Mouse (Mus musculus) midbrain, embryonic 11.5 days (tissue): ENCODE results near the gene Fsd1. TPM values are rescaled to one million over a fixed set of nuclear protein-coding genes. Genes with fewer than 3 reads are reported as not detected.
"Not testable (repeated sequence)": the region's sequence is repeated elsewhere in the genome, so short reads cannot be mapped to it uniquely, and the experiment has no call there.

Experiments
- ATAC-seq: fragments of 200-750 bp; cut with Nextera tagmentation; 2 replicates; pipeline ENCODE4 v1.8.0; 2017; ENCODE audit warnings: moderate TSS enrichment, moderate library complexity; ENCODE audit not compliant: low FRiP score
- DNase-seq: peaks from one replicate; pipeline ENCODE4 v3.0.0; 2015; ENCODE audit warnings: low spot score; ENCODE audit errors: missing footprints
- H3K27ac ChIP-seq: fragments of 300-500 bp; sonication (generic); 2 replicates; pipeline ENCODE4 v1.5.1; 2014; ENCODE audit warnings: low read depth, low read length
- H3K27me3 ChIP-seq: fragments of 300-500 bp; sonication (generic); 2 replicates; pipeline ENCODE4 v1.6.1; 2014; ENCODE audit warnings: mild to moderate bottlenecking, low read length, moderate library complexity, mixed read lengths; ENCODE audit not compliant: control insufficient read depth, insufficient read depth
- H3K36me3 ChIP-seq: fragments of 300-500 bp; sonication (generic); 2 replicates; pipeline ENCODE4 v1.6.1; 2014; ENCODE audit warnings: mild to moderate bottlenecking, low read length, moderate library complexity, mixed read lengths; ENCODE audit not compliant: control insufficient read depth, insufficient read depth
- H3K4me1 ChIP-seq: fragments of 300-500 bp; sonication (generic); 2 replicates; pipeline ENCODE4 v1.6.1; 2014; ENCODE audit warnings: low read length; ENCODE audit not compliant: control insufficient read depth, insufficient read depth
- H3K4me2 ChIP-seq: fragments of 300-500 bp; sonication (generic); 2 replicates; pipeline ENCODE4 v1.6.1; 2014; ENCODE audit warnings: mild to moderate bottlenecking, moderate library complexity
- H3K4me3 ChIP-seq: fragments of 300-500 bp; sonication (generic); 2 replicates; pipeline ENCODE4 v1.5.1; 2014; ENCODE audit warnings: low read depth, low read length
- H3K9ac ChIP-seq: fragments of 300-500 bp; sonication (generic); 2 replicates; pipeline ENCODE4 v1.6.1; 2014; ENCODE audit warnings: low read length
- H3K9me3 ChIP-seq: fragments of 300-500 bp; sonication (generic); 2 replicates; pipeline ENCODE4 v1.6.1; 2016; ENCODE audit warnings: low read length; ENCODE audit not compliant: control insufficient read depth
- WGBS: fragments of 180-500 bp; shearing (Covaris S2); extraction: QIAGEN DNeasy Blood & Tissue Kit; methylation state at CpG from one replicate; pipeline ENCODE4 v1.1.7; 2014; 5-methylcytosine and 5-hydroxymethylcytosine counted together
- polyA plus RNA-seq: library from polyadenylated mRNA; unstranded; fragments of >200 nt; fragmentation: Nextera tagmentation; extraction: Ambion mirVana; gene quantifications from 2 replicates; pipeline ENCODE4 v1.2.1, GENCODE M21; 2014

Fsd1 gene
- 61.2 and 65.6 TPM in 2 replicates for polyA plus RNA-seq

GRCm38 (mm10) chr17:55986030-55986961 is at the start of gene Fsd1:
TSS of gene Fsd1 (plus strand) at chr17:55986509.
- no peaks in the 10 kb centered on the region for H3K27me3 ChIP-seq
- ATAC-seq (peak; percentile 86), DNase-seq (peak; percentile 97)
- no peak within 1 kb of the TSS for H3K27ac ChIP-seq
- H3K4me1 ChIP-seq = peaks cover 6% of the 10 kb centered on the region
- no peaks in the 10 kb centered on the region for H3K9me3 ChIP-seq
- WGBS = 8% methylated on average over 33 of the region's 35 CpGs
- peak within 1 kb of the TSS; percentile 77 for H3K4me2 ChIP-seq
- H3K4me3 ChIP-seq = peak within 1 kb of the TSS; percentile 74
- peak within 1 kb of the TSS; percentile 75 for H3K9ac ChIP-seq
- no peaks in the 10 kb centered on the region for H3K36me3 ChIP-seq

GRCm38 (mm10) chr17:55944387-55944865 is 41.9 kb upstream of the Fsd1 start:
- not testable (repeated sequence) for H3K9me3 ChIP-seq, DNase-seq, H3K36me3 ChIP-seq, H3K27me3 ChIP-seq, H3K27ac ChIP-seq, ATAC-seq, H3K4me1 ChIP-seq
- Histone ChIP-seq H3K4me3 (peak overlapping the region; percentile 47), H3K4me2 (peak overlapping the region; percentile 73), H3K9ac (peak overlapping the region; percentile 48; the same call in 1 of the 2 replicates)
- 36% methylated on average over 10 of the region's 10 CpGs for WGBS

- WGBS = under 1% methylated on average over 52 of the region's 56 CpGs
- peak; percentile 95 for DNase-seq
These were observed 41.2 kb upstream of the Fsd1 start for GRCm38 (mm10) chr17:55944866-55945682.

GRCm38 (mm10) chr17:55945696-55946095 is 40.6 kb upstream of the Fsd1 start:
- H3K4me3 ChIP-seq = peak overlapping the region; percentile 47
- H3K27me3 ChIP-seq = no peaks in the 10 kb centered on the region
- DNase-seq (no peak), ATAC-seq (no peak; the same call in 1 of the 2 replicates)
- H3K4me2 ChIP-seq = peak overlapping the region; percentile 73
- no peaks in the 10 kb centered on the region for H3K36me3 ChIP-seq
- H3K9ac ChIP-seq = peak overlapping the region; percentile 62
- 36% methylated on average over 5 of the region's 5 CpGs for WGBS
- no peaks in the 10 kb centered on the region for H3K9me3 ChIP-seq
- H3K27ac ChIP-seq = no peak overlapping the region; the same call in 1 of the 2 replicates
- peaks cover 4% of the 10 kb centered on the region; the same call in 1 of the 2 replicates for H3K4me1 ChIP-seq

More at GRCm38 (mm10) chr17:55944866-55945682, 41.2 kb upstream of the Fsd1 start:
- not testable (repeated sequence) for H3K9me3 ChIP-seq, H3K27me3 ChIP-seq, H3K4me1 ChIP-seq, H3K36me3 ChIP-seq
- H3K27ac ChIP-seq = peak overlapping the region; percentile 68
- peak; percentile 99 for ATAC-seq
- peak overlapping the region; percentile 47 for H3K4me3 ChIP-seq
- peak overlapping the region; percentile 73 for H3K4me2 ChIP-seq
- peak overlapping the region; percentile 62 for H3K9ac ChIP-seq

- Histone ChIP-seq H3K36me3 (no peaks in the 10 kb centered on the region), H3K27me3 (no peaks in the 10 kb centered on the region), H3K9me3 (no peaks in the 10 kb centered on the region), H3K4me3 (no peak overlapping the region), H3K9ac (no peak overlapping the region), H3K4me2 (no peak overlapping the region), H3K27ac (no peak overlapping the region), H3K4me1 (peaks cover 4% of the 10 kb centered on the region; the same call in 1 of the 2 replicates)
- WGBS = 85% methylated on average over 4 of the region's 4 CpGs
- no peak for ATAC-seq
- no peak for DNase-seq
These were observed 37.7 kb upstream of the Fsd1 start for GRCm38 (mm10) chr17:55948647-55949046.

GRCm38 (mm10) chr17:55949400-55949799 is 36.9 kb upstream of the Fsd1 start, which contains the start of gene Zfp119b:
TSS of gene Zfp119b (minus strand) at chr17:55949500.
- Histone ChIP-seq H3K9me3 (no peaks in the 10 kb centered on the region), H3K4me1 (peaks cover 4% of the 10 kb centered on the region; the same call in 1 of the 2 replicates), H3K27ac (no peak within 1 kb of the TSS), H3K9ac (no peak within 1 kb of the TSS), H3K4me2 (no peak within 1 kb of the TSS), H3K27me3 (no peaks in the 10 kb centered on the region), H3K4me3 (no peak within 1 kb of the TSS), H3K36me3 (no peaks in the 10 kb centered on the region)
- whole genome bisulfite sequencing = 88% methylated on average over 2 of the region's 2 CpGs
- DNase-seq (no peak), ATAC-seq (no peak)

GRCm38 (mm10) chr17:55950601-55951000 is 35.7 kb upstream of the Fsd1 start:
- WGBS = 78% methylated on average over 9 of the region's 9 CpGs

GRCm38 (mm10) chr17:55952041-55952440 is 34.3 kb upstream of the Fsd1 start:
- Histone ChIP-seq H3K27ac (no peak overlapping the region), H3K9ac (no peak overlapping the region), H3K9me3 (no peaks in the 10 kb centered on the region), H3K4me1 (peaks cover 6% of the 10 kb centered on the region), H3K4me2 (no peak overlapping the region), H3K4me3 (no peak overlapping the region), H3K36me3 (no peaks in the 10 kb centered on the region), H3K27me3 (no peaks in the 10 kb centered on the region)
- DNase-seq (no peak), ATAC-seq (no peak)

More at GRCm38 (mm10) chr17:55950601-55951000, 35.7 kb upstream of the Fsd1 start:
- Histone ChIP-seq H3K4me2 (no peak overlapping the region), H3K9me3 (no peaks in the 10 kb centered on the region), H3K27me3 (no peaks in the 10 kb centered on the region), H3K4me1 (peaks cover 2% of the 10 kb centered on the region; the same call in 1 of the 2 replicates), H3K4me3 (no peak overlapping the region), H3K27ac (no peak overlapping the region), H3K9ac (no peak overlapping the region), H3K36me3 (no peaks in the 10 kb centered on the region)
- DNase-seq (no peak), ATAC-seq (no peak)
